Mouse (Mus musculus) monocyte, adult 5-6 weeks (primary cell): Measurements from ENCODE around the gene Slc15a5. TPM values are rescaled to one million over a fixed set of nuclear protein-coding genes. Genes with fewer than 3 reads are reported as not detected.
"Not testable (repeated sequence)": the region's sequence is repeated elsewhere in the genome, so short reads cannot be mapped to it uniquely, and the experiment has no call there.

ENCODE experiments used
- ATAC-seq: fragments of 153-309, 156-312 bp; replicated peaks from 2 replicates; pipeline ENCODE4 v1.8.0; 2017; ENCODE audit warnings: mild to moderate bottlenecking; ENCODE audit not compliant: low TSS enrichment, insufficient number of reproducible peaks, severe bottlenecking, poor library complexity, low FRiP score
- total RNA-seq: library from RNA; stranded (forward); fragments of 200-1000, 200-491, 200-594 nt; gene quantifications from 3 replicates; pipeline ENCODE4 v1.2.3, GENCODE M21; 2017

The Slc15a5 gene
- not detected in 3 replicates for total RNA-seq

GRCm38 (mm10) chr6:138079816-138080215 lies at the start of gene Slc15a5:
Gene Slc15a5, minus strand, starts transcription at chr6:138079916.
- ATAC-seq = no peak

DNA sequence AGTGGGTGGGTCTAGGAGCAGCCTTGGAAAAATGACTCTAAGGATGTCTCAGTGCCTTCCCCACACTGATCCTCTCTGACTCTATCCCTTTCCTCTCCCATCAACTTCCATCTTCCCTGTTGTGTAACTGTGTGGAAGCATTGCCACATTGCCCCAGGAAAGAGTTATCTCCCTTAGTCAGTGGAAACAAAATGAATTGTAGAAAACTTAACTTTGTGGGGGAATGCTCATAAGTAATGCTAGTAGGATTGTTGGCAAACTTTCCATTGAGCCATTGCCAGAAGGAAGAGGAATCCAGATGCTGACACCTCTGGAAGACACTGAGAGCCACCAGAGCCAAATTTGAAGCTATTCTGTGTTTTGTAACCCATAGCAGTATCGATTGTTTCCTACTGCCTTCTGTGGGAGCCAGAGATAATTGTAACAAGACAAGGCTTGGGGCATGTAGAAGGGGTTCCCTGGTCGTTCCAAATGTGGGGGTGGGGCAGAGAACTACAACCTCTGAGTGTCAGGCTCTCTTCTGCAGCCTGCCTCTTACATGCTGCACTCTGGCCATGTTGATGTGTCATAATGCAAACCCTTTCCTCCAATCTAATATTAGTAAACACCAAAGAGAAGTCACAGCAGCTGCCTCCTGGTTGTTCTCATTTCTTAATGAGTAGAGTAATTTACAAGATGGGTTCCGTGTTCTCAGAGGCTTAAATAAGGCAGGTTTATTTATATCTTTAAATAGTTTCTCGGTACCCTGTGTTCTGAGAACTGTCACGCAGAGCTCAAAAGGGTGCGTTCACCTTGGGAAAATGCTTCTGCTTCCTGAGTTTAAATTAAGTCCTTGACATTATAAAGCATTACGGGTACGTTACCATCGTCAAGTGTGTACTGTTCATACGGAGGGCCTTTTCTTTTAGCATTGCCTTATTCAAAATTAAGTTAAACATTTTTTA lies 48.9 kb upstream of the Slc15a5 start:
- ATAC-seq = no peak

DNA sequence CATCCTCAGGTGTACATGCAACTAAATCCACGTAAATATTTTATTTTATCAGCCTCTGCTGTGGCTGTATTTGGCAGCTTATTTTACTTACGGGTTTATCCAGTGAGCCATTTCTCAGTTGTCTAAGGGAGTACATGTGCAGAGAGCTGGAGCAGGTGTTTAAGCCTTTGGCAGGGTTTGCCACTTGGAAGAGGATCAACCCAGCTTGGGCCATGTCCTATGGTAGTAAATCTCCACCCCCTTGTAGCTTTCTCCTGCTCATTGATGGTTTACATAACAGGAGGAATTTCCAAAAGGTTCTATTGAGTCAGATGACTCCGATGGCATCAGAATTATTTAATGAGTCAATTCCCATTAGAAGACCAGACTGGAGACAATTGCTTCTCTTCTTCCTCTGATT lies 37.8 kb upstream of the Slc15a5 start:
- no peak for ATAC-seq

DNA sequence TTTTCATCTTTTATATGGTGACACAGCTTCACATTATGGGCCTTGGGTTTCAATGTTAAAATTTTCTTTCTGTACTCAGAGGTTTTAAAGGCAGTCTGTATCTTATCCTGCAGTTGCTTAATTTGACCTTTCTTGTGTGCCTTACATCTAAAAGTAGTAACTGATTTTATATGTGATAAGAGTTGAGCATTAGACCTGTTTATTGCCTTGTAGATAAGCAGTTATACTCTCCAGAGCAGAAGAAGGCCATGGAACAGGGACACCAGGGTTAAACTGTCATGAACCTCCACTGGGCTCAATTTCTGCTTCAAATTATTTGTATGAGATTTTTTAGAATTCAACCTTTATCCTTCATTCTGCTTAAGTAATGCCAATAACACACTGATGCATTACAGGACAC lies 24.8 kb upstream of the Slc15a5 start:
- ATAC-seq = no peak

DNA sequence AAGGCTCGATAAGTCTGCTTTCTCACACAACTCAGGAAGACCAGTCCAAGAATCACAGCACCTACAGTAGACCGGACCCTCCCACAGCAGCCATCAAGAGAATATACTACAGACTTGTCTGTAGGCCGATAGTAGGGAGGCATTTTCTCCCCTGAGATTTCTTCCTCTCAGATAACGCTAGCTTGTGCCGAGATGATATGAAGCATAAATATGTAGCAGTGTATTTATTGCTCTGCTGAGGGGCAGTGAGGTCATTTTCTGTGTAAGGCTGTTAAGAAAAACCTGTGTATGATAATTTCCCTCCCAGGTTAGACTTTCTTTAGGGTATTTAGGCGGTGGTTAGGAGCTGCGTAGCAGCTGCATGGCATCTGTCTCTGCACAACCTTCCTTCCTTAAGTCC lies 23.2 kb upstream of the Slc15a5 start:
- ATAC-seq = no peak

DNA sequence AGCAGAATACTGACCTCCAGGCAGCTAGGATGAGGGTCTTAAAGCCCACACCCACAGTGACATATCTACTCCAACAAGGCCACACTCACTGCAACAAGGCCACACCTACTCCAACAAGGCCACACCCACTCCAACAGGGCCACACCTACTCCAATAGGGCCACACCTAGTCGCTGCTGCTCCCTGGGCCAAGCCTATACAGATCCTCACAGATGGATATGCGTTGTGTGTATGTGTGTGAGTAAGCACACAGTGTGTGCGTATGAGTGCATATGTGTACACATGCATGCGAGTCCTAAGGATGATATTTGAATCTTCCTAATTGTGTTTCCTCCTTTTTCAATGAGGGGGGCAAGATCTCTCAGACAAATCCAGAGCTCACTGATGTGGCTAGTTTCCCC lies 22.1 kb upstream of the Slc15a5 start:
- no peak for ATAC-seq

GRCm38 (mm10) chr6:138099646-138100045 lies 19.9 kb upstream of the Slc15a5 start:
- no peak for ATAC-seq

GRCm38 (mm10) chr6:138095060-138095459 lies 15.3 kb upstream of the Slc15a5 start:
- no peak for ATAC-seq

- no peak for ATAC-seq
Observed at GRCm38 (mm10) chr6:138092432-138092831, 12.7 kb upstream of the Slc15a5 start.

GRCm38 (mm10) chr6:138089084-138089483 lies 9.4 kb upstream of the Slc15a5 start:
- no peak for ATAC-seq

- not testable (repeated sequence) for ATAC-seq
Observed at GRCm38 (mm10) chr6:138086421-138086820, 6.7 kb upstream of the Slc15a5 start.

GRCm38 (mm10) chr6:138080778-138081549 lies 1.2 kb upstream of the Slc15a5 start:
- no peak for ATAC-seq

GRCm38 (mm10) chr6:138077681-138078439 lies 1.9 kb downstream of the Slc15a5 start:
- ATAC-seq = no peak

GRCm38 (mm10) chr6:138075723-138076122 lies 4.0 kb downstream of the Slc15a5 start:
- no peak for ATAC-seq

DNA sequence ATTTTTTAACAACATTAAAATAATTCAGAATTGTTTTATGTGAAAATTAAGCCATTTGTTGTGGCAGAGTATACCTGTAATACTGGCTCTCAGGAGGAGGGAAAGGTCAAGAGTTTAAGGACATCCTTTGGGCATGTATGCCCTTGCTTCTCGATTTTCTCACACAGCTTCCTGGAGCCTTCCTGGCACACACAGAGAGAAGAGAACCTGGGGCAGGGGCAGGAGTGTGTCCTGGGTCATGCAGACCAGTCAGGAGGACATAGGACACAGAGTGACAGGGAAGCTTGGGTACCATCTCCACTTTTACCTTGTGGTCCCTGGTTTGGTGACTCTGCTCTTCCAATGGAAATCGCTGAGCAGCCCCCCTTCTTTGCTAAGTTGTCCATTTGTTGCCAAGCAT lies 6.2 kb downstream of the Slc15a5 start:
- ATAC-seq = no peak

DNA sequence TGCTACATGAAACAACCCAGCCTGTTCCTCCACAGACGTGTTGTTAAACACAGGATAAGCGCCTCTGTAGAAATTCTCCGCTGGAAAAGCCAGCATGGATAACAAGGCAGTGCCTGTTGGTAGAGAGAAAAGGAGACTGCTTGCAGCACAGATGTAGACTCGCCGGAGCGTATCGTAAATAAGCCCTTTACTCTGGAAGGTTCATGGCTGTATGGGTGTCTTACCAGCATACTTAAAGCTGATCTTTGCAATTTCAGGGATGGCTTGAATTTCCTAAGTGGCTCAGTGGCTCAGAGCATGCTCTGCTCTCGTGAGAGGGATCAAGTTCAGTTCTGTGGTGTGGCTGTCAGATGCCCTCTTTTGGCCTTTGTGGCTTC lies 6.8 kb downstream of the Slc15a5 start:
- ATAC-seq = no peak

DNA sequence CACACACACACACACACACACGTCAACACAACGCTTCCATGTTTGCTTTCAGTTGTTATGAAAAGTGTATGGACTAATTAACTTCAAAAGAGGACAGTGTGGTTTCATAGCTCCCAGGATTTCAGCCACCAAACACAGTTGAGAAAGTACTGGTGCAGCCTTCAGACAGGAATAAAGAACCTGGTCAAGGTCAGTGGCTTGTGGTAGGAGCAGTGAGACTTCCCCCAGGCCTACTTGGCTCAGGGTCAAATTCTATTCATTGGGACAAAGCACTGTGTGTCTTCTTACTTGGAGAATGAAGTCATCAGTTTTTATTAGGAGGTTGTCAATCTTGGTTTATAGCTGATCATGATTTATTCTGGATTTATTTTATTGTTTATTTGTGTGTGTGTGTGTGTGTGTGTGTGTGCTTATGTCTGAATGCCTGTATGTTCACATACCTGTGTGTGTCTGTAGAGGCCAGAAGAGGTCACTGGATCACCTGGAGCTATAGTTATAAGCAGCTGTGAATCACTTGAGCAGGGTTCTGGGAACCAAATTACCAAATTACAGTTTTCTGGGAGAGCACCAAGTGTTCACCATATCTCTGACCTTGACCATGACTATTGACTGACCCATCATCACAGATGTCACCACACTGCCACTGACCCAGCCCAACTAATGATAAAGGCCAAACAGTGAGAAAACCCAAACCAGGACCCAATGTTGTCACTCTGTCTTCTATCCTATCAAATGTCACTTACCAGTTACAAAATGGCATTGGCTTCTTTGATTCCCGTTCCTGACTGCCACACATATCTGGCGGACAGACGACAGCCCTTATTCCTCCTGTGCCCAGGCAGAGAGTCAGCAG lies 7.4 kb downstream of the Slc15a5 start:
- ATAC-seq = no peak

DNA sequence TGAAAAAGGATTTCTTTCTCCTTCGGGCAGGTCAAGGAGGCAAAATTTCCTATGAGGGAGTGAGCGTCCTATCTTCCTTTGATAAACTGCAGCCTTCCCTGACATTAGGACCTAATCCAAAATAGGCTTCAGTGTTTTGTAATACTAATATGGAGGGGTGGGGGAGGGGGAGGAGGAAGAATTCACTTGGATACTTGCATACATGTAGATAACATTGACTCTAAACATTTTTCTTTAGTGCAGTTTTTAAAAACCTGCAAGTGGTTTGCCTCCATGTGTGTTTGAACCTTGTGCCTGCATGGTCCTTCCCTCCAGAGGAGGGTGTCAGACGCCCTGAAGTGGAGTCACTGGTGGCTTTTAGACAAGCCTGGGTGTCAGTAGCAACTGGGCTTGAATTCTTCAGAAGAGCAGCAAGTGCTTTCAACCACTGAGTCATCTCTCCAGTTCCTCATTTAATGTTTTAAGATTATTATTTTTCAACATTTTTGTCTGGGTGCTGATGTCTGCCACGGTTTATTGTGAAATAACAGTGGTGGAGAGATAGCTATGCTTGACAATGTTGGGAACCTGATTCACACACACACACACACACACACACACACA lies 8.1 kb downstream of the Slc15a5 start:
- no peak for ATAC-seq
